Mouse (Mus musculus) intestine, embryonic 16.5 days (tissue): ENCODE results near the gene Gm20388. TPM values are rescaled to one million over a fixed set of nuclear protein-coding genes. Genes with fewer than 3 reads are reported as not detected.
A peak's percentile ranks its signal among the peaks of the same experiment; 100 is the strongest.

Experiments used
- ATAC-seq: fragments of 200-750 bp; cut with Nextera tagmentation; 2 replicates; pipeline ENCODE4 v1.8.0; 2017; ENCODE audit warnings: moderate TSS enrichment, moderate library complexity
- H3K27ac ChIP-seq: fragments of 300-500 bp; sonication (generic); 2 replicates; pipeline ENCODE4 v1.5.1; 2014; ENCODE audit warnings: mild to moderate bottlenecking, low read length
- H3K27me3 ChIP-seq: fragments of 300-500 bp; sonication (generic); replicated peaks from 2 replicates; pipeline ENCODE4 v1.6.1; 2014; ENCODE audit warnings: low read length, control low read depth, mixed read lengths; ENCODE audit not compliant: control insufficient read depth, insufficient read depth
- H3K36me3 ChIP-seq: fragments of 300-500 bp; sonication (generic); 2 replicates; pipeline ENCODE4 v1.6.1; 2014; ENCODE audit warnings: low read length, control low read depth; ENCODE audit not compliant: control insufficient read depth, insufficient read depth
- H3K4me1 ChIP-seq: fragments of 300-500 bp; sonication (generic); 2 replicates; pipeline ENCODE4 v1.6.1; 2014; ENCODE audit warnings: low read length, control low read depth, mixed read lengths; ENCODE audit not compliant: control insufficient read depth, insufficient read depth
- H3K4me2 ChIP-seq: fragments of 300-500 bp; sonication (generic); 2 replicates; pipeline ENCODE4 v1.6.1; 2014; ENCODE audit warnings: low read depth, low read length, control low read depth
- H3K4me3 ChIP-seq: fragments of 300-500 bp; sonication (generic); 2 replicates; pipeline ENCODE4 v1.5.1; 2014; ENCODE audit warnings: mild to moderate bottlenecking, low read length
- H3K9ac ChIP-seq: fragments of 300-500 bp; sonication (generic); 2 replicates; pipeline ENCODE4 v1.6.1; 2014; ENCODE audit warnings: low read depth, low read length
- H3K9me3 ChIP-seq: fragments of 300-500 bp; sonication (generic); 2 replicates; pipeline ENCODE4 v1.6.1; 2016; ENCODE audit warnings: low read length, control low read depth; ENCODE audit not compliant: control insufficient read depth
- WGBS: fragments of 180-500 bp; shearing (Covaris S2); extraction: QIAGEN DNeasy Blood & Tissue Kit; methylation state at CpG from one replicate; pipeline ENCODE4 v1.1.7; 2014; 5-methylcytosine and 5-hydroxymethylcytosine counted together
- polyA plus RNA-seq: library from polyadenylated mRNA; unstranded; fragments of >200 nt; fragmentation: Nextera tagmentation; extraction: Ambion mirVana; gene quantifications from 2 replicates; pipeline ENCODE4 v1.2.1, GENCODE M21; 2015

Gm20388 gene
- polyA plus RNA-seq, 1 experiment from 2014 or later = 5.8 TPM

GRCm38 (mm10) chr8:123766516-123766915 is 3855.9 kb downstream of the Gm20388 start:
- Histone ChIP-seq H3K4me3 (no peak overlapping the region), H3K9ac (no peak overlapping the region), H3K4me1 (peaks cover 24% of the 10 kb centered on the region), H3K9me3 (no peaks in the 10 kb centered on the region), H3K36me3 (no peaks in the 10 kb centered on the region), H3K27me3 (no peaks in the 10 kb centered on the region), H3K4me2 (no peak overlapping the region), H3K27ac (no peak overlapping the region)
- 87% methylated on average over 4 of the region's 4 CpGs for WGBS
- ATAC-seq = no peak

- Histone ChIP-seq H3K4me3 (no peak overlapping the region), H3K4me2 (no peak overlapping the region), H3K9me3 (no peaks in the 10 kb centered on the region), H3K9ac (no peak overlapping the region), H3K27me3 (no peaks in the 10 kb centered on the region), H3K4me1 (peaks cover 14% of the 10 kb centered on the region), H3K36me3 (no peaks in the 10 kb centered on the region), H3K27ac (no peak overlapping the region)
- WGBS = 82% methylated on average over 8 of the region's 8 CpGs
- ATAC-seq = no peak
Observed at GRCm38 (mm10) chr8:123767874-123768273, 3857.2 kb downstream of the Gm20388 start.

- H3K9ac ChIP-seq = no peak overlapping the region
- WGBS = 64% methylated on average over 16 of the region's 16 CpGs
- H3K36me3 ChIP-seq = no peaks in the 10 kb centered on the region
- H3K9me3 ChIP-seq = no peaks in the 10 kb centered on the region
- no peak overlapping the region for H3K4me2 ChIP-seq
- H3K4me1 ChIP-seq = peaks cover 5% of the 10 kb centered on the region
- ATAC-seq = peak; percentile 45; the same call in 1 of the 2 replicates
- no peak overlapping the region for H3K27ac ChIP-seq
- no peaks in the 10 kb centered on the region for H3K27me3 ChIP-seq
- no peak overlapping the region for H3K4me3 ChIP-seq
Observed at GRCm38 (mm10) chr8:123768492-123769356, 3858.1 kb downstream of the Gm20388 start.

GRCm38 (mm10) chr8:123773468-123773867 is 3862.8 kb downstream of the Gm20388 start:
- ATAC-seq = no peak

GRCm38 (mm10) chr8:123774491-123774890 is 3863.8 kb downstream of the Gm20388 start:
- no peaks in the 10 kb centered on the region for H3K27me3 ChIP-seq
- no peaks in the 10 kb centered on the region for H3K9me3 ChIP-seq
- no peaks in the 10 kb centered on the region for H3K36me3 ChIP-seq
- WGBS = 94% methylated on average over 1 of the region's 1 CpGs
- no peak overlapping the region for H3K27ac ChIP-seq
- H3K4me3 ChIP-seq = no peak overlapping the region
- peaks cover 9% of the 10 kb centered on the region; the same call in 1 of the 2 replicates for H3K4me1 ChIP-seq
- no peak for ATAC-seq
- no peak overlapping the region for H3K4me2 ChIP-seq
- H3K9ac ChIP-seq = no peak overlapping the region

More at GRCm38 (mm10) chr8:123773468-123773867, 3862.8 kb downstream of the Gm20388 start:
- WGBS = 71% methylated on average over 12 of the region's 12 CpGs
- Histone ChIP-seq H3K9me3 (no peaks in the 10 kb centered on the region), H3K4me2 (no peak overlapping the region), H3K9ac (no peak overlapping the region), H3K4me1 (peaks cover 9% of the 10 kb centered on the region; the same call in 1 of the 2 replicates), H3K27ac (no peak overlapping the region), H3K4me3 (no peak overlapping the region), H3K36me3 (no peaks in the 10 kb centered on the region), H3K27me3 (no peaks in the 10 kb centered on the region)

GRCm38 (mm10) chr8:123777319-123777718 is 3866.7 kb downstream of the Gm20388 start:
- Histone ChIP-seq H3K4me1 (peaks cover 19% of the 10 kb centered on the region), H3K9ac (no peak overlapping the region), H3K9me3 (no peaks in the 10 kb centered on the region), H3K4me2 (no peak overlapping the region), H3K27me3 (no peaks in the 10 kb centered on the region), H3K36me3 (no peaks in the 10 kb centered on the region), H3K27ac (0 out of 2 replicates have a peak overlapping the region, but pooled peaks have one; percentile 23), H3K4me3 (no peak overlapping the region)
- ATAC-seq = no peak
- 35% methylated on average over 7 of the region's 7 CpGs for WGBS

GRCm38 (mm10) chr8:123780471-123780870 is 3869.8 kb downstream of the Gm20388 start:
- no peaks in the 10 kb centered on the region for H3K9me3 ChIP-seq
- WGBS = 52% methylated on average over 3 of the region's 3 CpGs
- no peak for ATAC-seq

GRCm38 (mm10) chr8:123781256-123781655 is 3870.6 kb downstream of the Gm20388 start:
- no peak overlapping the region for H3K4me3 ChIP-seq
- no peaks in the 10 kb centered on the region for H3K27me3 ChIP-seq
- WGBS = 28% methylated on average over 8 of the region's 8 CpGs
- no peak overlapping the region; the same call in 1 of the 2 replicates for H3K27ac ChIP-seq
- no peaks in the 10 kb centered on the region for H3K36me3 ChIP-seq
- H3K9me3 ChIP-seq = no peaks in the 10 kb centered on the region
- H3K9ac ChIP-seq = no peak overlapping the region
- peaks cover 23% of the 10 kb centered on the region for H3K4me1 ChIP-seq
- no peak overlapping the region for H3K4me2 ChIP-seq
- peak; percentile 73 for ATAC-seq

More at GRCm38 (mm10) chr8:123780471-123780870, 3869.8 kb downstream of the Gm20388 start:
- Histone ChIP-seq H3K4me3 (no peak overlapping the region), H3K27me3 (no peaks in the 10 kb centered on the region), H3K36me3 (no peaks in the 10 kb centered on the region), H3K9ac (no peak overlapping the region), H3K4me1 (peaks cover 23% of the 10 kb centered on the region), H3K27ac (no peak overlapping the region), H3K4me2 (no peak overlapping the region)

- Histone ChIP-seq H3K4me2 (no peak overlapping the region), H3K27me3 (no peaks in the 10 kb centered on the region), H3K27ac (no peak overlapping the region), H3K36me3 (no peaks in the 10 kb centered on the region), H3K4me3 (no peak overlapping the region), H3K9ac (no peak overlapping the region), H3K9me3 (no peaks in the 10 kb centered on the region), H3K4me1 (peaks cover 21% of the 10 kb centered on the region)
- peak; percentile 80 for ATAC-seq
- WGBS = 8% methylated on average over 6 of the region's 6 CpGs
Observed at GRCm38 (mm10) chr8:123783525-123784249, 3873.0 kb downstream of the Gm20388 start.
